Mouse (Mus musculus): Measurements from ENCODE around the gene Mad1l1. TPM values are rescaled to one million over a fixed set of nuclear protein-coding genes. Genes with fewer than 3 reads are reported as not detected.
A peak's percentile ranks its signal among the peaks of the same experiment; 100 is the strongest.

Mad1l1 gene
- polyA plus RNA-seq, 1 experiment from 2014 or later: 31.8 TPM

DNA sequence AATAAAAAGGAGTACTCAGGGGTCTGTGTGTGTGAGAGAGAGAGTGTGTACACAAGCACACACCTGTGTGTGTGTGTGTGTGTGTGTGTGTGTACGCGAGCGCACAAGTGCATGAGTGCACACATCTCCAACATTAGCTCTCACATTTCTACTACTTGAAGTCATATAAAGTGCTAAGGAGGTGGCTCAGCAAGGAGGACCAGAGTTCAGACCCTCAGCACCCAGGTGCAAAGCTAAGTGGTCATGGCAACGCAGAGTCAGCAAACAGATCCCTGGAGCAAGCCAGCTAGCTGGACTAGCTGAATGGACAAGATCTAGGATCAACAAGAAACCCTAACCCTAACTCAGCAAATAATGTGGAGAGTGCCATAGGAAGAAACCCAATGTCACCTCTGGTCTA is 139.0 kb downstream of the Mad1l1 start:
- 98% methylated on average over 4 of the region's 4 CpGs for WGBS
- no peak for ATAC-seq (ENCODE audit: low read depth)
- H3K27ac ChIP-seq (replicated peaks): no peak overlapping the region

DNA sequence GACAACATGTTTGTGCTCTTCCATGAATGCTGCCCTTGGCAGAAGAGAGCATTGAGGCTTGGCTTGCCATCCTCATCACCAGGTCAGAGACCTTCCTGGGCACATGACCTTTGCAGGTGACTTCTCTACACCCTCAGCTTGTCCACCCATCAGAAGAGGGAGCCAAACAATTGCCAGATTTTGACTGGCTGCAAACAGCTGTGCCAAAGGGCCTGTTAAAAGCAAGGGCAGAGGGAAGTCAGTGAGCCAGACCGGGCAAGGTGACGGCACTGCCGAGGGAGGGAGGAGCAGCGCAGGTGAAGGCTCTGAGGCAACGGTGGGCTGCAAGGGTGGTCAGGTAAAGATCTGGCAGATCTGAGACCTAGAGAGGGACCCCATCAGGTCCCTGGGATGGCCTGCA is 141.3 kb downstream of the Mad1l1 start:
- no peaks in the 10 kb centered on the region for H3K27me3 ChIP-seq
- no peaks in the 10 kb centered on the region for H3K9me3 ChIP-seq
- H3K27ac ChIP-seq (replicated peaks): no peak overlapping the region
- H3K4me3 ChIP-seq: no peak overlapping the region
- 100% methylated on average over 5 of the region's 5 CpGs for WGBS
- no peak overlapping the region for H3K9ac ChIP-seq
- ATAC-seq (ENCODE audit: low read depth): no peak
- no peaks in the 10 kb centered on the region for H3K36me3 ChIP-seq
- no peak overlapping the region for H3K4me2 ChIP-seq
- H3K4me1 ChIP-seq (replicated peaks): peaks cover 35% of the 10 kb centered on the region

More for the DNA sequence above, 139.0 kb downstream of the Mad1l1 start:
- H3K27me3 ChIP-seq: no peaks in the 10 kb centered on the region
- no peak overlapping the region for H3K4me2 ChIP-seq
- H3K36me3 ChIP-seq: no peaks in the 10 kb centered on the region
- H3K9me3 ChIP-seq: no peaks in the 10 kb centered on the region
- H3K4me3 ChIP-seq: no peak overlapping the region
- H3K4me1 ChIP-seq (replicated peaks): peaks cover 12% of the 10 kb centered on the region
- H3K9ac ChIP-seq: no peak overlapping the region

DNA sequence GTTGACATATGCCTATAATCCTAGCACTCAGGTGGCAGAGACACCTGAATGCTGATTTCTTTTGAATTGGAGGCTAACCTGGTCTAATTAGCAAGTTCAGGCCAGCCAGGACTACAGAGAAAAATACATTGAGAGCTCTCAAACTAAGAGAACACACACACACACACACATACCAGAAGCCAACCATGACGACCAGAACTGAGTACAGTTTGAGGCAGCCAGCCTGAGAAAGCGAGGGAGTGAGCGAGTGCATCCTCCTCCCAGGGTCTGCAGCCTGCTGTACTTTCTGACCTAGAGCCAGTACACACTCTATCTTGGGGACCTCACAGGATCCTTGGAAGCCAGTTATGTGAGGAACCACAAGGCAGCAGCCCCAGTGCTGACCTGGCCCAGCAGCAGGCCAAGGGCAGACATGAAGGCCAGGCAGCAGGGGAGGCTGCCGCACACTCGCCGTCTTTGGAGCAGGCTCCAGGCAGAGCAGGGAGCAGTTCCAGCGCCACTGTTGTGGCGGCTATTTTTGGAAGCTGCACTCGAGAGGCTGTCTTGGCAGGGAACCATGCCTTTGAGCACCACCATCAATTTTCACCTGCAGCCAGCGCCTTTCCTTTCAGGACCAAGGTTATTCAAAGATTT is 143.2 kb downstream of the Mad1l1 start:
- H3K4me3 ChIP-seq: no peak overlapping the region
- no peaks in the 10 kb centered on the region for H3K36me3 ChIP-seq
- H3K4me2 ChIP-seq: no peak overlapping the region
- peaks cover 50% of the 10 kb centered on the region for H3K4me1 ChIP-seq (replicated peaks)
- H3K9ac ChIP-seq: peak overlapping the region; percentile 45; the same call in 1 of the 2 replicates
- H3K9me3 ChIP-seq: no peaks in the 10 kb centered on the region
- H3K27ac ChIP-seq (replicated peaks): peak overlapping the region; percentile 28; the same call in 1 of the 2 replicates
- no peak for ATAC-seq (ENCODE audit: low read depth)
- WGBS: 58% methylated on average over 10 of the region's 10 CpGs
- H3K27me3 ChIP-seq: no peaks in the 10 kb centered on the region

DNA sequence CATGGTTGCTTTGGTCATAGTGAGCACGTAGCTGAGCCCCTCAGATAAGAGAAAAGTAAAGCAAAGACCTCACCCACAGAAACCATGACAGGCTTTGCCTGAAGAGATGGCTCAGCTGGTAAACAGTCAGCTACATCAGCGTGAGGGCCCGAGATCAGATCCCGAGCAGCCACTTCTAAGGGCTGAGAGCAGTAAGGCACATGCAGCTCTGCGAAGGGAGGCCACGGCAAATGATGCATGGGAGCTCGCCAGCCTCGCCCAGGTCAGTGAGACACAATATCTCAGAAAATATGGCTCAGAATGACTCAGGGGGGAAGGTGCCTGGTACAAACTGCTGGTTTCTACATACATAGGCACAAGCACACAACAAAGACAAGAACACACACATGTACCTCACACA is 143.8 kb downstream of the Mad1l1 start:
- Histone ChIP-seq H3K9me3 (no peaks in the 10 kb centered on the region), H3K4me2 (no peak overlapping the region), H3K9ac (0 out of 2 replicates have a peak overlapping the region, but pooled peaks have one; percentile 22), H3K4me1 (replicated peaks) (peaks cover 50% of the 10 kb centered on the region), H3K36me3 (no peaks in the 10 kb centered on the region), H3K27ac (replicated peaks) (0 out of 2 replicates have a peak overlapping the region, but pooled peaks have one; percentile 20), H3K27me3 (no peaks in the 10 kb centered on the region), H3K4me3 (no peak overlapping the region)
- WGBS: 78% methylated on average over 8 of the region's 8 CpGs
- ATAC-seq (ENCODE audit: low read depth): no peak

DNA sequence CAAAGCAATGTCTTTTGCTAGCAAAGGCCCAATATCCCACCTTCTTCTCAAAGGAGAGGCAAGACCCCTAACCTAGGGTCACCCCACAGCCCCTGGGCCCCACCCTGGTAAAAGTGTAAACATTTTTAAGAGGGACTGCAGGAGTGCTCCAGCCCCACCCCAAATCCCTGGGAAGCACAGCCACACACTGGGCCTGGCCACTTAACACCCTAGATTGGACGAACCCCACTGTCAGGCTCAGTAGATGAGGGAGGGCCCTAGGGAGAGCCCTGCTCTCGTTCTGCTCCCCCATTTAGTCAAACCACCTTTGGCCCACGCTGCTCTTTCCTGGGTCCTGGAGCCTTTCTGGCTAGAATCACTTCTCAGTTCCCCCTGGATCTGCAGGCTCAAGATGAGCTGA is 145.0 kb downstream of the Mad1l1 start:
- Histone ChIP-seq H3K4me2 (no peak overlapping the region), H3K4me1 (replicated peaks) (peaks cover 53% of the 10 kb centered on the region), H3K9ac (no peak overlapping the region), H3K27me3 (no peaks in the 10 kb centered on the region), H3K9me3 (no peaks in the 10 kb centered on the region), H3K4me3 (no peak overlapping the region), H3K27ac (replicated peaks) (peak overlapping the region; percentile 20; the same call in 1 of the 2 replicates), H3K36me3 (no peaks in the 10 kb centered on the region)
- 52% methylated on average over 3 of the region's 3 CpGs for whole genome bisulfite sequencing
- ATAC-seq (ENCODE audit: low read depth): no peak

DNA sequence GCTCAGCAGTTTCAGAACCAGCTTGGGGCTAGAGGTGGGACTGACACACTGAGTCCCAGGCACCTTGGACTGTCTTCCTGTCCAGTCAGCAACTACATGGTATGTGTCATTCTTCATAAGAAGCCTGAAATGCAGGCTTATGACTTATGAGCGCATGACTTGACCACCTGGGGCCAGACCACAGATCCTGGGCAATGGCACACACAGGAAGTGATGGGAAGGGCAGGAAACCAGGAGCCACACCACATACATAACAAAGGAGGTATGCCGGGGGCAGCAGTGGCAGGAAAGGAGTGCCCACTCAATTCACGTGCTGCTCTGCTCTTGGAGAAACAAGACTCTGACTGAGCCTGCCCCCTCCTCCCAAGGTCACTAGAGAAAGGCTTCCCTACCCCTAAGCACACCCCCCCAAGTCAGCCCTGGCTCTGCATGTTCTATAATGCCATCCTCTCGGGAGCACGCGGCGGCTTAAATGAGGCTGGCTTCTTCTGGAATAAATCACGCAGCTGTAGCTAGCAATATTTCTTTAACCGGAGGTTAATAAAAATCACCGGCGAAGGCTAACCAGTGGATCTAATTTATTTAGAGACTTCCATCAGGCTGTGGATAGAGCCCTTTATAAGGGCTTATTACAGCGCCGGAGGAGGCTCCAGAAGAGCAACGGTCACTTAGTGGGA is 146.4 kb downstream of the Mad1l1 start:
- peak overlapping the region; percentile 74 for H3K27ac ChIP-seq (replicated peaks)

DNA sequence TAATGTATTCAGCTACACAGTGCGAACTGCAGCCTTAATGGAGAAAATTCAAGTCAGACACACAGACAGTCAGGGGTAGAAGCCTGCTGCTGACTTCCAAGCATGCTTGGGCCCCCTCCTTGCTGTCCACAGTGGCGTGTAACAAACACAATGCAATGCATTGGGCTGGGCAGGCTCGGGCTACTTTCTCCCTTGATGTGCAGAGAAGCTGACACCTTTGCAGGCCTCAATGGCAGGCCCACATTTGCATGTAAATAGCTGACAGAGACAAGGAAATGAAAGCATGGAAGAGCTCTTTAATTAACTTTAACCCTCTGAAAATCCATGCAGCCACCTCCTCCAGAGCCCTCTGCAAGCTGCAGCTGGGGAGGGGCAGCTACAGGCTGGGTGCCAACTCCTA is 147.3 kb downstream of the Mad1l1 start:
- Histone ChIP-seq H3K4me2 (no peak overlapping the region), H3K4me1 (replicated peaks) (peaks cover 53% of the 10 kb centered on the region), H3K4me3 (no peak overlapping the region), H3K27me3 (no peaks in the 10 kb centered on the region), H3K9me3 (no peaks in the 10 kb centered on the region), H3K36me3 (no peaks in the 10 kb centered on the region), H3K9ac (no peak overlapping the region), H3K27ac (replicated peaks) (peak overlapping the region; percentile 74)
- ATAC-seq (ENCODE audit: low read depth): 0 out of 2 replicates have a peak, but pooled peaks have one; percentile 15
- 17% methylated on average over 3 of the region's 3 CpGs for WGBS

More for the DNA sequence above, 146.4 kb downstream of the Mad1l1 start:
- Histone ChIP-seq H3K4me1 (replicated peaks) (peaks cover 53% of the 10 kb centered on the region), H3K27me3 (no peaks in the 10 kb centered on the region), H3K4me3 (no peak overlapping the region), H3K4me2 (no peak overlapping the region), H3K36me3 (no peaks in the 10 kb centered on the region), H3K9me3 (no peaks in the 10 kb centered on the region), H3K9ac (no peak overlapping the region)
- no peak for ATAC-seq (ENCODE audit: low read depth)
- 45% methylated on average over 14 of the region's 14 CpGs for WGBS

DNA sequence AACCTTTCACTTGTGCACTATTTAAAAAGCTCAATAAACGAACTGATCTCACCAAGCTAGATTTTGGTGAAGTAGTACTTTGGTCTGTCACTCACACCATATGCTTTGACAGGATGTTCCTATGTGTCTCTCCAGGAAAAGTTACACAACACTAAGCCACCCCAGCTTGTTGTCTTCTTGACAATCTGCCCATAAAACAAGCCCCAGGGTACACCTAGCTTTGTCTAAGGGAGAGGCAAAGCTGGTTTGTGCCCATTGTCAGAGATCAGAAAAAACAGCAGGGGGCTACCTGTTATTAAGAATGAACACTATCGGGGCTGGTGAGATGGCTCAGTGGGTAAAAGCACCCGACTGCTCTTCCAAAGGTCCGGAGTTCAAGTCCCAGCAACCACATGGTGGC is 148.2 kb downstream of the Mad1l1 start:
- H3K4me1 ChIP-seq (replicated peaks): peaks cover 48% of the 10 kb centered on the region
- WGBS: 79% methylated on average over 4 of the region's 4 CpGs
- no peak for ATAC-seq (ENCODE audit: low read depth)
- no peaks in the 10 kb centered on the region for H3K36me3 ChIP-seq
- H3K4me2 ChIP-seq: no peak overlapping the region
- no peaks in the 10 kb centered on the region for H3K27me3 ChIP-seq
- no peak overlapping the region for H3K27ac ChIP-seq (replicated peaks)
- H3K4me3 ChIP-seq: no peak overlapping the region
- H3K9ac ChIP-seq: no peak overlapping the region
- no peaks in the 10 kb centered on the region for H3K9me3 ChIP-seq

DNA sequence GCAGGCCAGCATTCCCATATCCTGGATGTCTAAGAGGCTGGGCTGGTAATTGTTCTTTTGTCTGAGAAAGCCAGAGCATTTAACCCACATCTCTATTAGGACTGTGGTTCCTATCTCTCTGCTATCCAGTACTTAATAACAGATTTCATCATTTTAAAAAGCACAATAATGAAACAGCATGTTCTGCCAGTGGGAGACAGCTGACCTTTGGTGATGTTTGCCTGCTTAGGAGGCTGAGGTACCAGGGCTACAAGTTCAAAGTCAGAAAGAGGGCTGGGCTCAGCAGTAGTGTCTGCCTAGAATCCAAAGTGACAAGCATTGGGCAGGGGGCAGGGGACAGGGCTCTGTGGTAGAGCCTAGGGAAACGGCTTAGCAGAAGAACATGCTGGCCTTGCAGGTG is 149.6 kb downstream of the Mad1l1 start:
- no peak overlapping the region for H3K27ac ChIP-seq (replicated peaks)
- H3K4me3 ChIP-seq: no peak overlapping the region
- H3K4me1 ChIP-seq (replicated peaks): peaks cover 35% of the 10 kb centered on the region
- no peak for ATAC-seq (ENCODE audit: low read depth)
- no peaks in the 10 kb centered on the region for H3K27me3 ChIP-seq
- no peak overlapping the region for H3K4me2 ChIP-seq
- H3K36me3 ChIP-seq: no peaks in the 10 kb centered on the region
- 84% methylated on average over 1 of the region's 1 CpGs for WGBS
- no peak overlapping the region for H3K9ac ChIP-seq
- no peaks in the 10 kb centered on the region for H3K9me3 ChIP-seq

DNA sequence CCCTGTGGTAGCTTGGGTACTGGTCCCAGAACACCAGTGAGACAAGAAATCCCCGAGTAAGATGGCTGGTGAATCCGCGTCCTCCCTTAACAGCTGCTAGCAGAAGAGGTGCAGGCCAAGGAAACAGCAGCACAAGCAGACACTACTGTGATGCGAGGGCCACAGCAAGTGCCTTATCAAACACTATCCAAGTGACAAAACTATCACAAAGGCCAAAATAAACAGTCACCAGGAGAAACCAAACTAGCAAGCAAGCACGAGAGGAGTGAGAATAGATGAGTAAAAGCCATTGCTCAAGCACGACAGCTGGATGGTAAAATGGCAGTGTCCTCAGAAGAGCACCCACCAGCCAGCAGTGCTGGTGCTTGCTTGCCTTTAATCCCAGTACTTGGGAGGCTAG is 153.8 kb downstream of the Mad1l1 start:
- Histone ChIP-seq H3K9ac (no peak overlapping the region), H3K4me2 (no peak overlapping the region), H3K36me3 (no peaks in the 10 kb centered on the region), H3K27ac (replicated peaks) (no peak overlapping the region), H3K4me1 (replicated peaks) (peaks cover 3% of the 10 kb centered on the region; the same call in 1 of the 2 replicates), H3K27me3 (no peaks in the 10 kb centered on the region), H3K9me3 (no peaks in the 10 kb centered on the region), H3K4me3 (no peak overlapping the region)
- WGBS: 83% methylated on average over 6 of the region's 6 CpGs
- ATAC-seq (ENCODE audit: low read depth): no peak

DNA sequence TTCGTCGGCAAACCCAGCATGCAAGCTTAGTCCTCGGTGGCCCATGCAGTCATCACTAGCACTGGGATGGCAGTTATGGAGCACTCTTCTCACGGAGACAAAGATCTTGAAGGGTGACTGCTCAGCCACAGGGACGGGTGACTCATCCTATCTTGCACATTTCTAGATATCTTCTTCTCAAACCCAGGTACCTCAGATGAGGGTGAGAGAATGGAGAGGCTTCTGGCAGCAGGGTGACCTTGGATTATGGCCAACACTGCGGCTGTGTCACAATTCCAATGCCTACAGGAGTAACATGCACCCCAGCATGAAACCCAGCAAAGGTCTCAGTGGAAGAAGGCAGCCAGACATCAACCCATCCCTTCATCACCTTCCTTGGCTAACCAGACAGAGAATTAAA is 154.3 kb downstream of the Mad1l1 start:
- ATAC-seq (ENCODE audit: low read depth): no peak
- no peak overlapping the region for H3K4me3 ChIP-seq
- H3K4me1 ChIP-seq (replicated peaks): peaks cover 3% of the 10 kb centered on the region; the same call in 1 of the 2 replicates
- H3K27me3 ChIP-seq: no peaks in the 10 kb centered on the region
- no peaks in the 10 kb centered on the region for H3K9me3 ChIP-seq
- no peak overlapping the region for H3K27ac ChIP-seq (replicated peaks)
- no peaks in the 10 kb centered on the region for H3K36me3 ChIP-seq
- H3K4me2 ChIP-seq: no peak overlapping the region
- no peak overlapping the region for H3K9ac ChIP-seq
- 87% methylated on average over 6 of the region's 6 CpGs for WGBS

DNA sequence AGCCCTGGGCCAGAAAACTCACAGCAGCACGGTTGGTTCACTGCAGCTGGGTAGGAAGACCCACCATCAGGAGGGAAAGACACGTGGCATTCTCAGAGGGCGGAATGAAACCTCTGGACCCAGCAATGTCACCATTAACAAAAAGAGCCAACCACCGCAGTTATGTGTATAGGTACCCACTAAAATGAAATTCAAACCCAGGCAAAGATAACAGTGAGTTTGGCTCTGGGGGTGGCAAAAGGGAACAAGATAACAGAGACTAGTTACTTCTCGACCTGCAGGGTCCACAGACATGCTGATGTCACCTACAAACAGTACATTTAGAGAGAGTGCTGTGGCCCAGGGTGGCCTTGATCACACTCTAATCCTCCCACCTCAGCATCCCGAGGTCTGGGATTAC is 157.4 kb downstream of the Mad1l1 start:
- Histone ChIP-seq H3K9ac (no peak overlapping the region), H3K4me2 (no peak overlapping the region), H3K4me1 (replicated peaks) (no peaks in the 10 kb centered on the region; the same call in 1 of the 2 replicates), H3K9me3 (no peaks in the 10 kb centered on the region), H3K36me3 (no peaks in the 10 kb centered on the region), H3K27ac (replicated peaks) (no peak overlapping the region), H3K4me3 (no peak overlapping the region), H3K27me3 (no peaks in the 10 kb centered on the region)
- no peak for ATAC-seq (ENCODE audit: low read depth)
- 88% methylated on average over 6 of the region's 6 CpGs for WGBS
